Mouse (Mus musculus) CD4-positive, CD25-positive, alpha-beta regulatory T cell, adult 2 months (primary cell): ENCODE measurements around the gene Gtdc1.

Source experiments
- DNase-seq: peaks from one replicate; pipeline ENCODE4 v3.0.0-alpha.2; 2012; ENCODE audit warnings: low read depth, low spot score

Gene Gtdc1

DNA sequence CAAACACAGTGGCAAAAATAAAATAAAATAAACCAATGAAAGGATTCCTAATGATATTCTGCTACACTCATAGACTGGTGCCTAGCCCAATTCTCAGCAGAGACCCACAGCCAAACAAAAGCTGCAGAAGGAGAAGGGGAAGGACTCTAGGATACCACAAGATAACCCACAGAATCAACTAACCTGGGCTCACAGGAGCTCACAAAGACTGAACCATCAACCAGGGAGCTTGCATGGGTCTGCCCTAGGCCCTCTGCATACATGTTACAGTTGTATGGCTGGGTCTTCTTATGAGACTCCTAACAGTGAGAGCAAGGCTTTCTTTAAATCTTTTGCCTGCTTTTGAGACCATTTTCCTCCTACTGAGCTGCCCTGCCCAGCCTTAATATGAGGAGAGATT, 2.8 kb downstream of the Gtdc1 start:
- no peak for DNase-seq

GRCm38 (mm10) chr2:44923056-44923883, 4.2 kb downstream of the Gtdc1 start:
- DNase-seq, result peak; percentile 49

DNA sequence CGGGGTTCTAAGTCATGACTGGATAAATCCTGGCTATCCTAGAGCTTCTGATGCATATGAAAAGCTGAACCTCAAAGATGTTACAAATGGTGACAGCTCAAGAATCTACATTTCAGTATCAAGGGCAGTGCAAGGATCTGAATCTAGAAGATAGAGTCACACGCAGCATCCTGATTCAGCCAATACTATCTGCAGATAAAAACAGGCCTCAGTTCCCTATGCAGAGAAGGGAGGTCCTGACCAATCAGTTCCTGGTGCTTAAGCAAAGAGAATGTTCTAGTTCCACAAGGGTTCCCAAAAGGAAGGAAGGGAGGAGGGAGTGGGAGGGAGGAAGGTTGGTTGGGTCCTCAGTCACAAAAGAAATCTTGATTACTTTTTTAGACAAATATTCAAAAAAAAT, 5.0 kb downstream of the Gtdc1 start:
- DNase-seq, result peak; percentile 12

DNA sequence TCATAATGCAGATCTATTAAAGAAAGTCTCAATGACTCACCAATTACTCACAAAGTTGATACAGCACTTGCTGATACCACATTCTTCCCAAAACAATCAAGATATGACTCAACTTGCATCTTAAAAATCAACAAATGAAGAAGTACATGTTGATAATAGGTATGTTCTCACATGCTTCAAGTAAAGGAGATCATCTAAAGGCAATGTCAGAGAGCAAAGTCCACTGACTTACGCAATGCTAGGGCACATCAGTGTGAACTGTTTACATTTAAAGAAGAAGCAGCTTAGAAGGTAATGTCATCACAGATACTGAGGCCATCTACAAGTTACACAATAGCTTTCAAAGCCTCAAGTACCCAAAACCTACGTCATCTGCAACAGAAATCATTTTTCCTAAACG, 7.0 kb downstream of the Gtdc1 start:
- peak; percentile 58 for DNase-seq

- DNase-seq, result no peak
These were observed 8.1 kb downstream of the Gtdc1 start for GRCm38 (mm10) chr2:44919326-44919725.

GRCm38 (mm10) chr2:44918737-44919136, 8.7 kb downstream of the Gtdc1 start:
- DNase-seq, result no peak

GRCm38 (mm10) chr2:44916286-44916685, 11.2 kb downstream of the Gtdc1 start:
- no peak for DNase-seq

GRCm38 (mm10) chr2:44897801-44898200, 29.7 kb downstream of the Gtdc1 start:
- no peak for DNase-seq

GRCm38 (mm10) chr2:44873718-44874117, 53.7 kb downstream of the Gtdc1 start:
- peak; percentile 35 for DNase-seq

DNA sequence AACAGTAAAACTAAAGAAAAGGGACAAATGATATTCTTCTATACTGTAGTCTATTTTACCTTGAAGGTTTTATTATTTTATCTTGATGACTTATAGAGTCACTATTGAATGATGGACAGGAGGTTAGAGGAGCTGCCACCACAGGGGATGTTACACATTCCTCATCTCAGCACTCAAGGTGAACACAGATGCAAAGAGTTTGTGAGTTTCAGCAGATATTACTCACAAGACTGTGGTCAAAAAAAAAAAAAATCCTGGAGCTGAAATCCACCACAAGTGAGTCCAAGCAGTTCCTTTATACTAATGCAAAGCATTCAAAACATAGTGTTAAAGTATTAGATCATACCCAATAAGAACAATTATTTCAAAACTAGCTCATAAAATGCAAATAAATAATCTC, 62.7 kb downstream of the Gtdc1 start:
- no peak for DNase-seq

- no peak for DNase-seq
These were observed 73.0 kb downstream of the Gtdc1 start for GRCm38 (mm10) chr2:44854475-44854874.

- DNase-seq, result no peak
These were observed 77.8 kb downstream of the Gtdc1 start for GRCm38 (mm10) chr2:44849666-44850065.

DNA sequence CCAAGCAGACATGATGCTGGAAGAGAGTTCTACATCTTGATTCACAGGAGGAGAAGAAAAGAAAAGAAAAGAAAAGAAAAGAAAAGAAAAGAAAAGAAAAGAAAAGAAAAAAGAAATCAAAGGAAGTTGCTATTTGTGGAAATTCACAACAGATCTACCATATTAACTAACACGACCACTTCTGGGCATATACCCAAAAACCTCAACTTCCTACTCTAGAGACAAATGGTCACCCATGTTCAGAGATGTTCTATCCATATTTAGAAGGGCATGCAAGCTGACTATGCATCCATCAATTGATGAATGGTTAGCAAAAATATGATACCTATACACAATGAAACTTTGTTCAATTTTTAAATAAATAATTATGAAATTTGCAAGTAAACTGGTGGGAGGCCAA, 79.3 kb downstream of the Gtdc1 start:
- no peak for DNase-seq

- no peak for DNase-seq
These were observed 82.0 kb downstream of the Gtdc1 start for GRCm38 (mm10) chr2:44845424-44845823.

GRCm38 (mm10) chr2:44829753-44830152, 97.7 kb downstream of the Gtdc1 start:
- no peak for DNase-seq

GRCm38 (mm10) chr2:44829346-44829745, 98.1 kb downstream of the Gtdc1 start:
- DNase-seq, result no peak

GRCm38 (mm10) chr2:44826609-44827008, 100.8 kb downstream of the Gtdc1 start:
- no peak for DNase-seq

GRCm38 (mm10) chr2:44817787-44818186, 109.7 kb downstream of the Gtdc1 start:
- no peak for DNase-seq

DNA sequence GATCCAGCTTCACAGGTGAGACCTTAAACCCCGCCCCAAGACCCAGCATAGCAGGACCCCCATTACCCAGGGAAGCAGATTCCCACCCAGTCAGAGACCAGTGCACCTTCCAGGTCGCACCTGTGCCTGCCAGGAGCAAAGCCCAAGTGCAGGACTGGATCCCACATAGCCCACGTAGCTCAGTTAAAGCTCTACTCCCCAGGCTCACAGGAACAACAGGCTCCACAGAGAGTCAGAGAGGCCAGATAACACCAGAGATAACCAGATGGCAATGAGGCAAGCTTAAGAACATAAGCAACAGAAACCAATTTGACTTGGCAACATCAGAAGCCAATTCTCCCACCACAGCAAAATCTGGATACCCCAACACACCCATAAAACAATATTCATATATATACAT, 113.7 kb downstream of the Gtdc1 start:
- no peak for DNase-seq

DNA sequence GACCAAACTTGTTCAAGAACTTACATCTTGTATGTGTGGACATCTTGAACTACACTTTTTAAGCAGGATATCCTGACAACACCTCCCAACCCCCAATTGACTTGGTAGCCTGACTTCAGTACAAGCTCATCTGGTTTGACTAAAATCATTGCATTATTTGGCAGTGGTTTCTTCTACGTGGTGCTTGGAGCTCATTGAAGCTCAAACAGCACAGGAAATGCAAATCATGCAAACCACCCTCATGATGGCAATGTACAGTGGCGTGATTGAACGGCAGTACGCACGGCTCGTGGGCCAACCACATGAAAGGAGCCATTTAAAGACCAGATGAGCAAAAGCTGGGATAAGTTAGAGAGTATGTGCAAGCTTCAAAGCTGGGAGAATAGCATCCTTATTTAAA, 123.0 kb downstream of the Gtdc1 start:
- DNase-seq, result peak; percentile 74

- no peak for DNase-seq
These were observed 126.1 kb downstream of the Gtdc1 start for GRCm38 (mm10) chr2:44801361-44801760.

DNA sequence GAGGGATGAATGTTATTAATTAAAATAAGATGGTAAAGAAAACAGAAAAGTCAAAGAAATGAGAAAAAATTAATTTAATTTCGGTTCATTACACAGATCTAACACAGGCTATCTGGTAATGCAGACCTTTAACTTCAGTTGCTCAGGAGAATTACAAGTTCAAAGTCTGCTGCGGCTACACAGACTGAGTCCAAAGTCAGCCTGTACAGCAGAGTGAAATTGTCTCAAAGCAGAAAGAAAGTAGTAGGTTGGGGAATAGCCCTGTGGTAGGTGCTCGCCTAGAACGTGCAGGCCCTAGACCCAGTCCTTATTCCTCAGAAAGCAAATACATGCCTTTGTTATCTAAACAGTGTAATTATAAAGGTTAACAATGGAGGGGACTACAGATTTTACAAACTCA, 135.6 kb downstream of the Gtdc1 start:
- no peak for DNase-seq

- DNase-seq, result peak; percentile 22
These were observed 136.3 kb downstream of the Gtdc1 start for GRCm38 (mm10) chr2:44791134-44791533.

- no peak for DNase-seq
These were observed 144.7 kb downstream of the Gtdc1 start for GRCm38 (mm10) chr2:44782746-44783145.
